In genomic region chr17:28388534-28388933, GRCm38 (mm10) we compare ENCODE assay signal across 24 mouse cellular contexts. TPM values are rescaled to one million over a fixed set of nuclear protein-coding genes. Genes with fewer than 3 reads are reported as not detected.
"Had no signal": no experiment of that assay in that cellular context is flagged by ENCODE, and none has a peak within 500 bp of the region (broad histone marks: within the 10 kb centered on the region; RNA-seq: fewer than 3 reads in every experiment).

No protein-coding gene starts in this region.

- H3K9me3 ChIP-seq: limb, embryonic 15.5 days; midbrain, embryonic 10.5 days; midbrain, embryonic 13.5 days; neural tube, embryonic 12.5 days; neural tube, embryonic 15.5 days; stomach, embryonic 15.5 days had no signal

- H3K9ac ChIP-seq: limb, embryonic 15.5 days; liver, embryonic 14.5 days; liver, postnatal 0 days; midbrain, embryonic 13.5 days; neural tube, embryonic 12.5 days; neural tube, embryonic 15.5 days; stomach, embryonic 15.5 days had no signal

- H3K36me3 ChIP-seq: limb, embryonic 15.5 days; midbrain, embryonic 10.5 days; midbrain, embryonic 13.5 days; neural tube, embryonic 12.5 days; neural tube, embryonic 15.5 days; stomach, embryonic 15.5 days had no signal

- H3K27ac ChIP-seq: kidney, postnatal 0 days; layer of hippocampus, adult 2 months; limb, embryonic 15.5 days; liver, embryonic 14.5 days; macrophage; midbrain, embryonic 10.5 days; midbrain, embryonic 13.5 days; neural tube, embryonic 12.5 days; neural tube, embryonic 15.5 days; stomach, embryonic 15.5 days had no signal

- H3K4me2 ChIP-seq: limb, embryonic 15.5 days; liver, embryonic 11.5 days; midbrain, embryonic 13.5 days; neural tube, embryonic 12.5 days; neural tube, embryonic 15.5 days; stomach, embryonic 15.5 days had no signal

- H3K4me3 ChIP-seq: layer of hippocampus, adult 2 months; limb, embryonic 15.5 days; midbrain, embryonic 10.5 days; midbrain, embryonic 13.5 days; neural tube, embryonic 12.5 days; neural tube, embryonic 15.5 days; stomach, embryonic 15.5 days had no signal

- ATAC-seq: intestine, embryonic 16.5 days; liver, postnatal 0 days; midbrain, embryonic 13.5 days; midbrain, embryonic 16.5 days had no signal

- DNase-seq: kidney, adult 18-20 months; kidney, postnatal 25 days; layer of hippocampus, adult 9-11 months; liver, postnatal 0 days; right cerebral cortex, postnatal 25 days; spleen, adult 18-20 months; thymus, postnatal 4 days had no signal

RNA-seq across cellular contexts. Expression of gene Tulp1, which starts 23.5 kb away (rescaled TPM):
- total RNA-seq: layer of hippocampus, adult 2 months; layer of hippocampus, postnatal 25 days; left cerebral cortex, adult 18-20 months; left cerebral cortex, postnatal 25 days; megakaryocyte, adult 5-6 weeks had no signal
- polyA plus RNA-seq: macrophage had no signal

RNA-seq across cellular contexts. Expression of gene Tead3, which starts 37.9 kb away (rescaled TPM):
- total RNA-seq: megakaryocyte, adult 5-6 weeks had no signal
- polyA plus RNA-seq: macrophage had no signal
